Mouse (Mus musculus): ENCODE results near the gene Vmn2r34.
"Not testable (repeated sequence)": the region's sequence is repeated elsewhere in the genome, so short reads cannot be mapped to it uniquely, and the experiment has no call there.

Gene Vmn2r34

GRCm38 (mm10) chr7:7689413-7689812 lies at the start of gene Vmn2r34:
Gene Vmn2r34, minus strand, starts transcription at chr7:7689513.
- DNase-seq, result not testable (repeated sequence)

DNA sequence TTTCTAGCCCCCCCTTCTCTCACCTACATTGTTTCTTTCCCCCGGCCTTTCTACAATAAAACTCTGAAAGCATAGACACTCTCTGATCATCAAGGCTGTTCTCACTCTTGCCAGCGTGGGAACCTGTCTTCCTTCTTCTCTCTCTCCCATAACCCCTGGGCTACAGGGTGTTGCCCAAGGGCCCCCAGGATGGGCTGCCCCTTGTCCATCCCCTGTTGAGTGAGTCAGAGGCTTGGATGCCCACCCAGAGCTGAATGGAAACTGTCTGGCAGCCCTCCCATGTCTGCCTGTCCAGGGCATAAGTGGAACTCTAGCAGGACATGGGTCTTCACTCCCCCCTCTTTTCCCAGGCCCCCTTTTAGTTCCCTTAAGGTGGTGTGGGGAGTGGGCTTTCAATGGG lies 15.3 kb downstream of the Vmn2r34 start:
- not testable (repeated sequence) for DNase-seq
